Mouse (Mus musculus): ENCODE data around the gene Hist2h3b. TPM values are rescaled to one million over a fixed set of nuclear protein-coding genes. Genes with fewer than 3 reads are reported as not detected.

Gene Hist2h3b
- total and polyA plus RNA-seq, 3 experiments = 12.1 to 1,421 (median 39.4) TPM

GRCm38 (mm10) chr3:96257190-96257589 is 11.3 kb upstream of the Hist2h3b start (continued):
- TF ChIP-seq GABPA (IDR thresholded peaks at IDR 0.05; ENCODE audit: insufficient replicate concordance, low read depth, low read length) = no peak
- TF ChIP-seq RCOR1 (conservative IDR thresholded peaks at IDR 0.05; ENCODE audit: low read depth, low read length) = no peak
- TF ChIP-seq NELFE (IDR thresholded peaks at IDR 0.05; ENCODE audit: low read depth, low read length) = no peak
- no peak for TF ChIP-seq SIN3A (IDR thresholded peaks at IDR 0.05; ENCODE audit: low read length)
- no peak for TF ChIP-seq UBTF (IDR thresholded peaks at IDR 0.05; ENCODE audit: low read depth, low read length)
- 0 out of 2 replicates have a peak, but pooled peaks have one; percentile 13 for TF ChIP-seq BHLHE40 (IDR thresholded peaks at IDR 0.05; ENCODE audit: low read depth, low read length)
- no peak for TF ChIP-seq ETS1 (conservative IDR thresholded peaks at IDR 0.05; ENCODE audit: low read depth, low read length)
- no peak for TF ChIP-seq MXI1 (IDR thresholded peaks at IDR 0.05; ENCODE audit: low read depth, low read length)
- no peak for TF ChIP-seq RAD21 (IDR thresholded peaks at IDR 0.05; ENCODE audit: low read depth, low read length)
- no peak for TF ChIP-seq TBP (conservative IDR thresholded peaks at IDR 0.05; ENCODE audit: low read depth, low read length)
- no peak for TF ChIP-seq ZC3H11A (IDR thresholded peaks at IDR 0.05; ENCODE audit: low read depth, low read length)

GRCm38 (mm10) chr3:96260220-96260619 is 8.2 kb upstream of the Hist2h3b start:
- Histone ChIP-seq H3K27me3 (replicated peaks) (no peaks in the 10 kb centered on the region), H3K4me1 (ENCODE audit: control insufficient read depth in 1 of 2, insufficient read depth in 2 of 2) (peaks cover 7 to 36% of the 10 kb centered on the region in 2 experiments), H3K4me2 (ENCODE audit: insufficient read depth, low read depth, poor library complexity, severe bottlenecking) (no peak overlapping the region), H3K79me2 (replicated peaks; ENCODE audit: control insufficient read depth, extremely low read depth, insufficient read depth, poor library complexity, severe bottlenecking) (0 out of 2 replicates have a peak, but pooled peaks cover 6% of the 10 kb centered on the region), H3K36me3 (replicated peaks in 1 of 2; ENCODE audit: control insufficient read depth in 1 of 2, insufficient read depth in 1 of 2, low read length in 1 of 2) (no peaks in the 10 kb centered on the region), H3K27ac (ENCODE audit: insufficient read depth, low read depth) (no peak overlapping the region), H3K9me3 (replicated peaks; ENCODE audit: low read length) (no peaks in the 10 kb centered on the region), H3K9ac (ENCODE audit: insufficient read depth, low read depth) (no peak overlapping the region), H3K4me3 (replicated peaks in 1 of 3; ENCODE audit: low read depth in 2 of 3, low read length in 2 of 3, poor library complexity in 1 of 3) (no peak overlapping the region)
- no peak for TF ChIP-seq EP300 (IDR thresholded peaks at IDR 0.05; ENCODE audit: low read length)
- no peak for TF ChIP-seq MAX (IDR thresholded peaks at IDR 0.05; ENCODE audit: low read length)
- TF ChIP-seq JUND (conservative IDR thresholded peaks at IDR 0.05; ENCODE audit: low read depth, low read length) = no peak
- no peak for TF ChIP-seq SIN3A (IDR thresholded peaks at IDR 0.05; ENCODE audit: low read length)
- no peak for TF ChIP-seq USF2 (conservative IDR thresholded peaks at IDR 0.05; ENCODE audit: low read depth, low read length)
- no peak for TF ChIP-seq BHLHE40 (IDR thresholded peaks at IDR 0.05; ENCODE audit: low read depth, low read length)
- TF ChIP-seq GABPA (IDR thresholded peaks at IDR 0.05; ENCODE audit: insufficient replicate concordance, low read depth, low read length) = no peak
- TF ChIP-seq CHD1 (IDR thresholded peaks at IDR 0.05; ENCODE audit: low read depth, low read length) = no peak
- in situ Hi-C loops (cut with MboI; ENCODE audit: low pct_ligation_motif_present, low pct_unique_long_range_greater_than_20kb, low sequenced_read_pairs) = no loop called here
- no peak for DNase-seq (ENCODE audit: extremely low read depth)
- dilution Hi-C loops (cut with MboI; ENCODE audit: extremely low pct_ligation_motif_present, extremely low pct_unique_long_range_greater_than_20kb, low sequenced_read_pairs) = no loop called here

- Histone ChIP-seq H3K27me3 (replicated peaks) (no peaks in the 10 kb centered on the region), H3K27ac (ENCODE audit: insufficient read depth, low read depth) (peak overlapping the region; percentile 98), H3K9me3 (replicated peaks; ENCODE audit: low read length) (no peaks in the 10 kb centered on the region), H3K4me1 (ENCODE audit: control insufficient read depth in 1 of 2, insufficient read depth in 2 of 2) (peaks cover 0 to 37% of the 10 kb centered on the region in 2 experiments; a peak in 2 of 4 replicates), H3K4me2 (ENCODE audit: insufficient read depth, low read depth, poor library complexity, severe bottlenecking) (peak overlapping the region; percentile 81), H3K4me3 (replicated peaks in 1 of 3; ENCODE audit: low read depth in 2 of 3, low read length in 2 of 3, poor library complexity in 1 of 3) (peak overlapping the region; percentile 62 to 67 (median 63)), H3K36me3 (replicated peaks in 1 of 2; ENCODE audit: control insufficient read depth in 1 of 2, insufficient read depth in 1 of 2, low read length in 1 of 2) (no peaks in the 10 kb centered on the region), H3K79me2 (replicated peaks; ENCODE audit: control insufficient read depth, extremely low read depth, insufficient read depth, poor library complexity, severe bottlenecking) (0 out of 2 replicates have a peak, but pooled peaks cover 10% of the 10 kb centered on the region), H3K9ac (ENCODE audit: insufficient read depth, low read depth) (peak overlapping the region; percentile 85)
- TF ChIP-seq HCFC1 (IDR thresholded peaks at IDR 0.05; ENCODE audit: low read depth, low read length) (0 out of 2 replicates have a peak, but pooled peaks have one; percentile 13), MXI1 (IDR thresholded peaks at IDR 0.05; ENCODE audit: low read depth, low read length) (0 out of 2 replicates have a peak, but pooled peaks have one; percentile 23), JUN (IDR thresholded peaks at IDR 0.05; ENCODE audit: insufficient read depth, low read depth, low read length) (no peak), E2F4 (IDR thresholded peaks at IDR 0.05; ENCODE audit: insufficient replicate concordance, low read depth, low read length) (no peak), CTCF (conservative IDR thresholded peaks at IDR 0.05 in 1 of 2, IDR thresholded peaks at IDR 0.05 in 1 of 2; ENCODE audit: low read depth in 2 of 2, low read length in 2 of 2) (peak in 1 of 2 experiments; percentile 64; a peak in 2 of 4 replicates), USF2 (conservative IDR thresholded peaks at IDR 0.05; ENCODE audit: low read depth, low read length) (no peak), PAX5 (IDR thresholded peaks at IDR 0.05; ENCODE audit: low read length) (no peak), SIN3A (IDR thresholded peaks at IDR 0.05; ENCODE audit: low read length) (peak; percentile 44; the same call in 1 of the 2 replicates), ETS1 (conservative IDR thresholded peaks at IDR 0.05; ENCODE audit: low read depth, low read length) (no peak), SMC3 (IDR thresholded peaks at IDR 0.05; ENCODE audit: low read depth, low read length) (peak; percentile 18), NRF1 (IDR thresholded peaks at IDR 0.05; ENCODE audit: low read depth, low read length) (no peak), MYC (IDR thresholded peaks at IDR 0.05; ENCODE audit: low read depth, low read length) (peak; percentile 83), KAT2A (IDR thresholded peaks at IDR 0.05; ENCODE audit: insufficient replicate concordance, low read length) (no peak)
- DNase-seq (ENCODE audit: extremely low read depth) = peak; percentile 43
- dilution Hi-C loops (cut with MboI; ENCODE audit: extremely low pct_ligation_motif_present, extremely low pct_unique_long_range_greater_than_20kb, low sequenced_read_pairs) (no loop called here), in situ Hi-C loops (cut with MboI; ENCODE audit: low pct_ligation_motif_present, low pct_unique_long_range_greater_than_20kb, low sequenced_read_pairs) (no loop called here)
Observed at GRCm38 (mm10) chr3:96261623-96262022, 6.8 kb upstream of the Hist2h3b start.

All from CH12.LX (cell line).